Mouse (Mus musculus) liver, embryonic 12.5 days (tissue): ENCODE measurements at regions not wholly inside any gene's neighbourhood (a gene's known extent, or its start where the extent isn't known, plus 50 kb on each side); places are given as distances from the start of the nearest gene placed in this dataset.

ENCODE experiments used
- ATAC-seq: fragments of 200-750 bp; cut with Nextera tagmentation; 2 replicates; pipeline ENCODE4 v1.8.0; 2017; ENCODE audit warnings: moderate number of reproducible peaks, mild to moderate bottlenecking, moderate library complexity
- H3K27ac ChIP-seq: fragments of 300-500 bp; sonication (generic); 2 replicates; pipeline ENCODE4 v1.5.1; 2016; ENCODE audit warnings: mild to moderate bottlenecking
- H3K27me3 ChIP-seq: fragments of 300-500 bp; sonication (generic); replicated peaks from 2 replicates; pipeline ENCODE4 v1.6.1; 2016; ENCODE audit warnings: mild to moderate bottlenecking, moderate library complexity
- H3K36me3 ChIP-seq: fragments of 300-500 bp; sonication (generic); 2 replicates; pipeline ENCODE4 v1.6.1; 2016; ENCODE audit warnings: mild to moderate bottlenecking, moderate library complexity
- H3K4me1 ChIP-seq: fragments of 300-500 bp; sonication (generic); 2 replicates; pipeline ENCODE4 v1.6.1; 2016
- H3K4me2 ChIP-seq: fragments of 300-500 bp; sonication (generic); 2 replicates; pipeline ENCODE4 v1.6.1; 2016; ENCODE audit warnings: mild to moderate bottlenecking, moderate library complexity
- H3K4me3 ChIP-seq: fragments of 300-500 bp; sonication (generic); 2 replicates; pipeline ENCODE4 v1.5.1; 2016; ENCODE audit warnings: mild to moderate bottlenecking, moderate library complexity
- H3K9ac ChIP-seq: fragments of 300-500 bp; sonication (generic); 2 replicates; pipeline ENCODE4 v1.6.1; 2016; ENCODE audit warnings: mild to moderate bottlenecking, moderate library complexity
- H3K9me3 ChIP-seq: fragments of 300-500 bp; sonication (generic); replicated peaks from 2 replicates; pipeline ENCODE4 v1.6.1; 2016; ENCODE audit warnings: mild to moderate bottlenecking, moderate library complexity
- whole genome bisulfite sequencing: fragments of 180-500 bp; shearing (Covaris S2); methylation state at CpG from one replicate; pipeline ENCODE4 v1.1.7; 2016; ENCODE audit not compliant: insufficient replicate concordance; 5-methylcytosine and 5-hydroxymethylcytosine counted together

GRCm38 (mm10) chr4:98188944-98189343 lies 194.2 kb downstream of the Tm2d1 start:
- Histone ChIP-seq H3K27ac (no peak overlapping the region), H3K9ac (no peak overlapping the region), H3K36me3 (no peaks in the 10 kb centered on the region), H3K4me2 (no peak overlapping the region), H3K4me3 (no peak overlapping the region), H3K9me3 (no peaks in the 10 kb centered on the region), H3K4me1 (peaks cover 30% of the 10 kb centered on the region), H3K27me3 (no peaks in the 10 kb centered on the region)
- no peak for ATAC-seq
- WGBS: 60% methylated on average over 7 of the region's 7 CpGs

- H3K4me2 ChIP-seq: no peak overlapping the region
These were observed 196.1 kb downstream of the Tm2d1 start for GRCm38 (mm10) chr4:98187038-98187437.

GRCm38 (mm10) chr4:98182053-98182355 lies 201.1 kb downstream of the Tm2d1 start:
- no peak for ATAC-seq
- no peak overlapping the region for H3K4me2 ChIP-seq

More at GRCm38 (mm10) chr4:98187038-98187437, 196.1 kb downstream of the Tm2d1 start:
- Histone ChIP-seq H3K36me3 (no peaks in the 10 kb centered on the region), H3K9me3 (no peaks in the 10 kb centered on the region), H3K9ac (no peak overlapping the region), H3K27me3 (no peaks in the 10 kb centered on the region), H3K4me1 (peaks cover 30% of the 10 kb centered on the region), H3K4me3 (no peak overlapping the region), H3K27ac (peak overlapping the region; percentile 36; the same call in 1 of the 2 replicates)
- WGBS: 38% methylated on average over 2 of the region's 2 CpGs
- peak; percentile 89 for ATAC-seq

GRCm38 (mm10) chr4:98181185-98182052 lies 201.7 kb downstream of the Tm2d1 start:
- 70% methylated on average over 12 of the region's 12 CpGs for WGBS
- H3K4me2 ChIP-seq: no peak overlapping the region
- H3K4me1 ChIP-seq: no peaks in the 10 kb centered on the region
- H3K36me3 ChIP-seq: no peaks in the 10 kb centered on the region
- H3K9ac ChIP-seq: no peak overlapping the region
- no peak overlapping the region for H3K4me3 ChIP-seq
- H3K9me3 ChIP-seq: no peaks in the 10 kb centered on the region
- ATAC-seq: no peak
- H3K27ac ChIP-seq: no peak overlapping the region
- no peaks in the 10 kb centered on the region for H3K27me3 ChIP-seq

More at GRCm38 (mm10) chr4:98182053-98182355, 201.1 kb downstream of the Tm2d1 start:
- no peak overlapping the region for H3K4me3 ChIP-seq
- peaks cover 3% of the 10 kb centered on the region for H3K4me1 ChIP-seq
- H3K9ac ChIP-seq: no peak overlapping the region
- H3K36me3 ChIP-seq: no peaks in the 10 kb centered on the region
- no peaks in the 10 kb centered on the region for H3K27me3 ChIP-seq
- WGBS: 52% methylated on average over 4 of the region's 4 CpGs
- H3K27ac ChIP-seq: no peak overlapping the region
- no peaks in the 10 kb centered on the region for H3K9me3 ChIP-seq

- H3K4me1 ChIP-seq: no peaks in the 10 kb centered on the region
- H3K4me2 ChIP-seq: no peak overlapping the region
- no peaks in the 10 kb centered on the region for H3K9me3 ChIP-seq
- no peak overlapping the region for H3K4me3 ChIP-seq
- no peaks in the 10 kb centered on the region for H3K36me3 ChIP-seq
- no peak overlapping the region for H3K27ac ChIP-seq
- H3K9ac ChIP-seq: no peak overlapping the region
- no peak for ATAC-seq
- H3K27me3 ChIP-seq: no peaks in the 10 kb centered on the region
- WGBS: 57% methylated on average over 10 of the region's 10 CpGs
These were observed 202.8 kb downstream of the Tm2d1 start for GRCm38 (mm10) chr4:98180336-98180735.
